Mouse (Mus musculus) urinary bladder, postnatal 14 days (tissue): Measurements from ENCODE around the gene Gucy1b2.

Experiments
- DNase-seq: peaks from one replicate; pipeline ENCODE4 v3.0.0; 2021; ENCODE audit warnings: low spot score

The Gucy1b2 gene

DNA sequence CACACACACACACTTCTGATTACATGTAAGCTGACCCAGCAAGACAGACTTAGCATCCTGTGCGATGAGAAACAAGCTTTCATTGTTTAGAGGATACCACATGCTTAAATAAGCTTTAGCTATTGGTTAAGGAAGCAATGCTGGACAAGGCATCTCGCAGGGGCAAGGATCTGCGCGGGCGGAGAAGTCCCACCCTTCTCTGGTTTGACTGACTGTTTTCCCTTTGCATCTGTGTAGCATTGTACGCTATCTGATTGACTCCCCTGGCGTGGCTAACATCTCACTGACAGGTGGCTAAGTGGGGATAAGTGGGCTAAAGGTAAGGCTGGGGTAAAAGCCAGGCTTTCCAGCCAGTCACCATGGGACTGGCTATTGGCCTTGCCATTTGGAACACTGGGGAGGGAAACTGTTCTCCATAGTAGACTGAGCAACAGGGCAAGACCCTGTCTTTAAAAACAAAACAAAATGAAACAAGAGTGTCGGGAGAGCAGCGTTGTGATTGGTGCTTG lies at the start of gene Gucy1b2:
TSS of gene Gucy1b2 (minus strand) at position 51 of the 509 bp plus-strand sequence.
- DNase-seq, result no peak

DNA sequence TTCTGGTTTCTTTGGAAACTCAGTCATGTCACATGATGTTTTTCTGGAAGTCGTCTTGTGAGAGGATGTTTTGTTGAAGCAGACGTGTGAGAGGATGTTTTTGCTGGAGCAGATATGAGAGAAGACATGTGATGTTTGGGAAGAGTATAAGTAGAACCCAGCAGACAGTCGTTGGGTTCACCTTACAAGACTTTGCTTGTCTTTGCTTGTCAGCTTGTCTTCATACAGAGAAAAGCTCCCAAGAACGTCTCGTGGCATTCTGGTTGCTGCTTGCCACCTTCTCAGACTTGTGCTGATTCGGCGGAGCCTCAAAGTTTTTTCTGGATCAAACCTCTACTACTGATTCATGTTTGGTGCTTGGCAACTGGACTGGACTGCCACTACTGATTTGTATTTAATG lies 41.3 kb upstream of the Gucy1b2 start:
- DNase-seq, result no peak

DNA sequence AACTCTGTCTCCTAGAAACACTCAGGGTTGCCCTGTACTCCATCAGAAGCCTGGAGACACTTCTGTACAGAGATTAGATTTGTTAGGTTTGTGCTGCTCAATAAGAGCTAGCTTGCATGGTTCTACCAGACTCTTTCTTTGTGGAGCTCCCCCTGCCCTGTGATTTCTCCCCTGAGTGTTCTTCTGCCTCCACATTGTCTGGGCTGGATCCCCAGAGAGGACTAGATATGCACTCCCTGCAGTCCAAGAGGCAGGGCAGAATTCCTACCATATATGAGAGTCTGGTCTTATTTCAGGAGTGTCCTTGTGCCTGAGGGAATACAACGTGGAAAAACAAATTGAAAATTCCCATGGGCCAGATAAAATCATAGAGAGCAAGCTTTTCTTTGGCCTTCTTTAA lies 40.4 kb upstream of the Gucy1b2 start:
- no peak for DNase-seq

DNA sequence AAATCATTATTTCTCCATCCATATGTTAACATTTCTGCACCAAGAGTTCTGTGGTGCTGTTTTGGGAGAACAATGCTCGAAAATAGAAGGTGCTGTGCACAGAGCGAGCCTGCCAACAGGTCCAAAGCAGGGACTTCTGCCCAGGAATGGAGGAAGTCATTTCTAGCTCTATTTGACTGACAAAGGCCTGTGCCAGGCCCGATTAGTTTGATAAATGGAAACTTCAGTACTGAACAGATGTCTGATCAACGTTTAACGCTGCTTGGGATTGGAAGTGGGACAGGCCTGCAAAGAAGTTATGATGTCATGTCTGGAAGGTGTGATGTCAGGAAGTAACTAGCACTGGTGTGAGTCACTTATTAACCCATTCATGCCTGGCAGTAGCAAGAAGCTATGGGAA lies 37.4 kb upstream of the Gucy1b2 start:
- DNase-seq, result no peak

DNA sequence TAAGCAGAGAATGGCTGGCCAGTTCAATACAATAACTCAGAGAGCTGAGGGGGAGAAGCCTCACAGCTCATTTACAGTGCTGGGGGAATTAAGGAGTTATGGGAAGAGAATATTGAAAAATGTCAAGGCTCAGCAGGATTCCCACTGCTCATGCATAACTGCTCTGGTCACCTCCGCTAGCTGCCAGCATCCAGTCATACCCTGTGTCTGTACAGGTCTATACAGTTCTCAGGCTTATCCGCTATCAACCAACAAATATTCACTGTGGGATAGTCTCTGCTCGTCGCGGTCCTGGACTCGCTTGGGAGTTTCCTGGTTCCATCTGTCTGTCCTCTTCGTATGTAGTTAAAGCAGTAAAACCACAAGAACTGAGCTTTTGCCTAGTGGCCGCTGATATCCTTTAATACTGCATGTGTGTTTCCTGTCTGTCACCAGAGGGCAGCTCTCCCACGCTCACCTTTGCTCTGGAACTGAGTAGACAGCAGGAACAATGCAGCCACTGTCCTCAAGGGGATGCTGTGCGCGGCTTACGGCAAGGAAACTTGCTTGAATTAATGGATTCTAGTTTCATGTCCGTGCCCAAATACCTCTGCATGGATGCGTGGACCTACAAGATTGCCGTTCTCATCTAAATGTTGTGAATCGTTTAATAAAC lies 36.2 kb upstream of the Gucy1b2 start:
- peak; percentile 77 for DNase-seq

DNA sequence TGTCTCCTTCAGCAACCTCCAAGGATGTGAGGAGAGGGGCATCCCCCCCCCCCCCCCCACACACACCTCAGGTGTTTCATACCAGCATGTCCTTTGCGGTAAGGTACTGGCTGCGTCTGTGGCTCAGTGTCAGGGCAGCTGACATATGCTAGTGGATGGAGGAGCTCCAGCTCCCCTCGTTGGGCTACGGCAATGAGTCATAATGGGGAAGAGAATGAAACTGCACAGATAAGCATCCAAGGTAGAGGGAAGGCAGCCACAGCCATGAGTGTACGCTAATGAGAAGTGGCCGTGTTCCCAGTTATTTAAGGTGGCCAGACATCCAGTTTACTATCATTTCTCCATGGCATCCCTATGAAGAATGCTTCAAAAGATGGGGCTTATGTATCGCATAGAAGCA lies 32.2 kb upstream of the Gucy1b2 start:
- no peak for DNase-seq

DNA sequence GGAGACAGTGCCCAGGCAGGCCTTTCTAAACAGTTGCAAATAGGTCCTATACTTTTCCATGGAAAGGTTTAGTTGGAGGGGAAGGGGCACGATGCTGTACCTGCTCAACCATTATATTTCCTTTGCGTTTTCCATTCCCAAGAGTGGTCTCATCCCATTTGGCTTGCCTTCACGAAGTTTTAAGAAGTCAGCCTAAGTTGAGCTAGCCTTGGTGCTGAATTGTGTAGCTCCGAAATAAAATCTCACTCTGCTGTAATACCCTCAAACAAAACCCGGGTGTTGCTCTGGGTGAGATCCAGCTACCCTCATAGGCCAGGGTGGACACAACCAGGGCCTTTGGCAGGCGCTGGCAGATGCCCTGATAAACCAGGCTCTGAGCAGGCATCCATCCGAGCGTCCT lies 25.3 kb upstream of the Gucy1b2 start:
- no peak for DNase-seq

DNA sequence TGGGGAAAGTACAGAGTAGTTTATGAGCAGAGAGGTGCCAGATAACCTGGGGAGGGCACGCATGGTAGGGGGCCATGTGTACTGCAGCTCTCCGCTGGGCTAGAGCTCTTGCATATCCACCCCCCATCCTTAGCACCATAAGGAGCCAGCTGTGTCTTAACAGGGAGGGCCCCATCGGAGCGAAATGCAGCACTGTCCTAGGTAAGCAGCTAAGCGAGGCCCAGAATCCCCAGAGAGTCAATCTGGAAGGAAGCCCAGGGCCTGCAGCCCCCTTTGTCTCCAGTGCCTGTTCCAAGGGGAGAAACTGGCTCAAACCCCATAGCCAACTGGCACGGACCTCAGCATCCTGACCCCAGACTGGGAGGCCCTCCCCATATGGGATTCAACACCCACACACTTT lies 23.3 kb upstream of the Gucy1b2 start:
- DNase-seq, result no peak

DNA sequence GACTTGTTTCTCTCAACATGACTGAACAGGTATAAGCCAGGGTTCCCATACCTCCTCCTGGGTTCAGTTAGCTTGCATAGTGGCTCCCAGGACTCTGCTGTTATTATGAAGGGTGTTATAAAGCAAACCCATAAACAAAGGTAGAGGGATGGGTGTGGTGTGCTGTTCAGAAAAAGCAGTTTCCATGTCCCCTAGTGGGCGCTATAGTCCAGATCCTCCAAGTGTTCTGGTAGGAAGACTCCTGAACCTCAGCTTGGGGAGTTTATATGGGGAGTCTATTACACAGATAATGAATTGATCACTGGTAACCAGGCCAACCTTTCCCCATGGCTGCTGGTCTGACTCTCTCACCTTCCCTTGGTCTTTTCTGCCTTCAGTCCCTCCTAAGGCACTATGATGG lies 18.4 kb upstream of the Gucy1b2 start:
- no peak for DNase-seq

DNA sequence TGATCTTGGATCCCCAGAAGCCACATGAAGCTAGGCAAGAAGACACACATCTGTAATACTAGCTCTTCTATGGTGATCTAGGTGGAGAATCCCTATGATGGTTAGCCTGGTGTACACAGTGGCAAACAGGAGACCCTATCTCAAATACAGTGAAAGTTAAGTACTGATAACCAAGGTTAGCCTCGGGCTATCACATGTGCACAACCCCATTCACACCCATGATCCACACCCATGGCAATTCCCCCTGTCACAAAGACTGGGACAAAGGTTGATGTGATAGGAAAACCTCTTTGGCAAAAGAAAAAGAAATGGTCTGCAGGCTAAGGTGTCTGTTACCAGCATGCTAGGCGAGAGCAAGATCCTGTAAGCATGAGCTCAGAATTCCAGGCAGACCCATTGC lies 16.0 kb upstream of the Gucy1b2 start:
- DNase-seq, result no peak

DNA sequence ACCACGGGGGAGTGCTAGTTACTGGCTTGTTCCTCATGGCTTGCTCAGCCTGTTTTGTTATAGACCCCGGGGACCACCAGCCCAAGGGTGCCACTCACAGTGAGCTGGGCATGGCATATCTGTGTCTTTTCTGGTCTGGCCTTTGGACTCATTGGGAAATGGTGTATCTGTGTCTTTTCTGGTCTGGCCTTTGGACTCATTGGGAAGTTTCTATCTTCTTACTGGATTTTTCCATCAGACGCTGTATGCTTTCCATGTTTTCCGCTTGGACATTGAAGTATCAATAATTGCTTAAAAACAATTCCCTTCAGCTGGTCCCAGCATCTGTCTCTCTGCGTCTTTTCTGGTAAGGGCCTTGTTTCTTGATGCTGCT lies 12.7 kb upstream of the Gucy1b2 start:
- DNase-seq, result no peak

DNA sequence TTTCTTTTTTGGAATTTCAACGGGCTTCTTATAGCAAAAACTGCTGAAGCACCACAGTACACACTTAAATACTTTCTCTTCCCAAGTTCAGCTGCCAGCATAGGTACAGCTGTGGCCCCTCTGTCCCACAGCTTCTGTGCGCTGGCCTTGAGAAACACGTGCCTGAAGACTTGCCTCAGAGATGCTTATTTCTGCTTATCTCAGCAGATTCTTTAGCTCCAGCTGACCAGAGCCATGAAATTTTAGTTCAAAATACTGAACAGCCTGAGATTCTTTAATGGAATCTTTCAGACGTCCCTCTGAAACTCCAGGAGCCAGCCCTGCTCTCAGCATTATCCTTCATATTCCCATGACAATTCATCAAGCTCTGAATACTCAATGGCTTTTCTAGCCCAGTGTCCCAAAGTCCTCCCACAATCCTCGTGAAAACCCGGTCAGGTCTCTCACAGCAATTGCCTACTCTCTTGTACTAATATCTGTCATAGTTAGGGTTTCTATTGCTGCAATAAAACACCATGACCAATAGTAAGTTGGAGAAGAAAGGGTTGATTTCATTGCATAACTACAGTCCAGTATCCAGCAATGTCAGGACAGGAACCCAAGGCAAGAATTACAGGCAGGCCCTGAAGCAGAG lies 12.1 kb upstream of the Gucy1b2 start:
- no peak for DNase-seq

DNA sequence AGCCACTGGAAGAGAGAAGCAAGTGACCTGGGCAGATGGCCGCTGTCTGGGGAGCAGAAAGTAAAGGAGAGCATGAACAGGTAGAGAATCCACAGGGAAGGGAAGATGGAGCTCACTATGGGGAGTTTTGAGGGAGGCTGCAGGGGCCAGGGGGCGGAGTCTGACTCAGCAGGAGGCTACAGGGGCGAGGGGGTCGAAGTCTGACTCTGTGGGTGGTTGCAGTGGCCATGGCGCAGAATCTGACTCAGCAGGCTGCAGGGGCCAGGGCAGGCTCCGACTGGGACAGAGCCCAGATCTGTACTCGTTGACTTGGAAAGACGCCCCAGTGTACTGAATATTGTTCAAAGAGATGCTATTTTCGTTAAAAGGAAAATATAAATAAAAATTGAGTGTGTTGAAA lies 8.9 kb upstream of the Gucy1b2 start:
- peak; percentile 16 for DNase-seq

DNA sequence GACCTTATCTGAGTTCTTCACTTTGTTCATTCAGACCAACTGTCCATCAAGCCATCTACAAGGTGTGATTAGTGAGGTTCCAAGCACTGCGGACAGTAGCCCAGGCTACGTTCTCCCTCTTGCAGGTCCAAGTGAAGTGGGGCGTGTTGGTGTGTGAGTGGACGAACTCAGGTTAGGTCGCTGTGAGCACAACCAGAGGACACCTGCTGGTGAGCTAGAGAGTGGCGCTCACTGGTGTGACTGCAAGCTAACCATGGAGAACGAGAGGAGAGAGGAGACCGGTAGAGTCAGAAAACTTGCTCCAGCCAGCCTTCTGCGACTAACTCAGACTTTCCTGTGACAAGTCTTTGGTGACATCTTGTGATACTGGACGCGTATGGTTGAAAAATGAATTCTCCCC lies 3.5 kb upstream of the Gucy1b2 start:
- no peak for DNase-seq

DNA sequence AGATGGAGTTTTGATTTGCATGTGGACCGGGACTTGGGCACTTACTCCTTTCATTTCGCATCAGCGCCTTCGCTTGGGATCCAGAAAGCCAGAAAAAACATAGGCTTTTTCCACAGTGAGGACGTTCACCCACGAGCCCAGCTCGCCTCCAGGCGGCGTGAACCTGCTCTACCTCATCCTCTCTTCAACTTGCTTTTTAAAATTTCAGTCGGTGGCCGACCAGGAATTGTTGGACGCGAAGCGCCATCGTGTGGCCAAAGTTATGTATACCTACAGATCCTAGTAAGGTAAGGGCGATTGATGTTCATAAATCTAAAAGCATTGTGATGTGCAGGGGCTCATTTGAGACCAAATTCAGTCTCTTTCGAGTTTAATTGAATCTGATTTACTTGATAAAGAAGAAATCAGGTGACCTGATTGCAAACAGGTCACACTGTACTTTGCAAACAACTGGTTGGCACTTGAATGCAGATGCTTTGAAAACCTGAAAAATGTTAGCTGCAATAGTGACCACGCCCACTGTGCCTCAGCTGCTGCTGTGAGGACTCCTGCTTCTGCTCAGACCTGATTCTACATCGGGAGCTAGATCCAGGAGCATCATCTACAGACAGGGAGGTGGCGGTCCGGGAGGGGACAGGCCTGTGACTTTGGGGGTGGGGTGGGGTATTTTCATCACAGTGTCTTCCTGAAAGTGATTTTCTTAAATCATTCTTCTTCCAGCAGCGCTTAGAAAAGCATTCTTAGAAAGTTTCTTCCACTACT lies 1.5 kb upstream of the Gucy1b2 start:
- DNase-seq, result peak; percentile 85

DNA sequence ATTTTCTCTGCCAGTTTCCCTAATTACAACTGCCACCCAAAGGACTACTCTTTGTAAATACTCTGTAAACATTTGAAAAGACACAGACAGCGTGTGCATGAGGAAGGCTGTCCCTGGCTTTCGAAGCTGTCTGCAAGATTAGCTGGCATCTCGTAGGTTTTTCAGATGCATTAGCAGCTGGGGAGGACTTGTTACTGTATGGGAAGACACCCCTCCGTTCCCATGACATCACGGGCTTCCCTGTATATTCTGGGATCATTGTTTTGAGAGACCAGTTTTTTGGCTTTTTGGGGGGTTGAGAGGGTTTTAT lies 564 bp downstream of the Gucy1b2 start:
- no peak for DNase-seq

DNA sequence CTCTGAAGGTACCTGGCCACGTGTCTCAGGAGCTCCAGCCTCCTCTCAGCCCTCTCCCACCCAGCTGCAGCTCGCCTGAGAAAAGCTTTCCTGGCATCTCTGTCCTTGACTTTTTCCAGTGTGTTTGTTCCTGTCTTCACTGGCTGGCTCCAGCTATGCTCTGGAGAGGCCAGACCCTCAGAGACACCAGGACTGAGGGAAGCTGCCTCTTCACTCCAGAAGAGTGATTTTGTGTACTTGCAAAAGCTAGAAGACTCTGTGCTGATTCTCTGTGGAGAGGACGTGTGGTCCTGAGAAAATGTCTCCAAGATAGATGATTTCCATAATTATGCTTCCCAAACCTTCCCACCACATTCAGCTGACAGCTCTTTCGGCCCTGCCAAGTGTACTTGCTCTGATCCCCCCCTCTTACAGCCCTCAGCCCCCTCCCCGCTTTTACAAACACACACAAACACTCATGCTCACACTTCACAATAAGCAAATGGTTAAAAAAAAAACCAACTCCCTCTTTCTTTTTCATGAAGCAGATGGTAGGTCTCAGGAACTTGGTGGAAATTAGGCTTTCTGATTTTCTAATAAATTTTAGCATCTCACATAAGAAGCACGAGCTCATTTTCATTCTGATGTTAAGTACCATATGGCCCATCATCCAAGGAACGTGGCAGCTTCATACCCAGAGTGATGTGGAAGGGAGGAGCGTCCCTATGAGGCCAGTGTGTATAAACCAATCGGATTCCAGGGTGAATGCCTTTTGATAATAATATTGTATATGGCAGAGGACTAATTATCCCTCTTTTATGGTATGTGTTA lies 1.1 kb downstream of the Gucy1b2 start:
- DNase-seq, result no peak

DNA sequence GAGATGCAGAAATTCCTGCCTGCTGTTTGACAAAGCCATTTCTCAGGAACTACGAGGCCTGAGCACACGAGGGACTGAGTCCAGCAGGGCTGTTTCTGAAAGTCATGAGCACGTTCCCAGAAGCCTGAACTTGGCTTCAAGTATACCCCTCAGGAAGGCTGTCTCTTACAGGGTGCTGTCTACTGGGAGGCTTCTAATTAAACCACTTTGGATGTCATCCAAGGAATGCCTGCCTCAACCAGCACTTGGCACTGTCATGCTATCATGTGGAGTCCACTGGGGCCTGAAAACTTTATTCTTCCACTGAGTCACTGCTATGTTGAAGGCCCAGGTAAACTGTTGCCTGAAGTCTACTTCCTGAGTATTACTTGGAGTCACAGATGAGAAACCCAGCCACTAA lies 2.0 kb downstream of the Gucy1b2 start:
- no peak for DNase-seq

DNA sequence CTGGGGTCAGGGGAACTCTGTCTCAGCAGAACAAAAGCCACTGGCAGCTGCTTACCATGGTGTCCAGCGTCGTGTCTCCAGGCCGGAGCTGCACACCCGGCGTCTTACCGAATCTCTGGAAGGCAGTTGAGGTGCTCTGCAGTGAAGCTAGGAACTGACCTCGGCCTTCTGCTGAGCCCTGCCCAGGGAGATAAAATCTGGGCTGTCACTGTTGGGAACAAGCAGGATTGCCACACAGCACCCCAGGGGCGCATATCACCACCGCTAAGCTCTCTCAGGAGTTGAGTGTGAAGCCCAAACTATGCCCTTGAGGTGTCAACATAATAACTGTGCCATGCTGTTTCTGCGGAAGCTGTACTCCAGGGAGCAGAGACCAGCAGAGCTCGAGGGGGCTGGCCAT lies 2.8 kb downstream of the Gucy1b2 start:
- DNase-seq, result no peak

DNA sequence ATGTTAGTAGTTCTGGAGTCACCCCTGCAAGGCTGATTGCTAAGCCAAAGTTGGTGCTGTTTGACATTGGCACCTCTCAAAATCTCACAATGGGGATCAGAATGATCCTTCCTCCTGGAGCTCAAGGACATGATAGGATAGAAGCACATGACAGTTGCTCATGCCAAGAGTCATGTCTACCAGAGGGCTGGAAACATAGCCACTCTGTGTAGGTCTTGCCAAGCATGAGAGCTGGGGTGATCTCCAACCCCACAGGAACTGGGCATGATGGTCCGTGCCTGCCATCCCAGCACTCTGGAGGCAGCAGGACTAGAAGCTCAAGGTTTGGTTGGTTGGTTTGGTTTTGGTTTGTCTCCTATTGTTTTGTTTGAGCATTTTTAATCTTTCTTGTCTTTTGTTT lies 5.4 kb downstream of the Gucy1b2 start:
- no peak for DNase-seq

DNA sequence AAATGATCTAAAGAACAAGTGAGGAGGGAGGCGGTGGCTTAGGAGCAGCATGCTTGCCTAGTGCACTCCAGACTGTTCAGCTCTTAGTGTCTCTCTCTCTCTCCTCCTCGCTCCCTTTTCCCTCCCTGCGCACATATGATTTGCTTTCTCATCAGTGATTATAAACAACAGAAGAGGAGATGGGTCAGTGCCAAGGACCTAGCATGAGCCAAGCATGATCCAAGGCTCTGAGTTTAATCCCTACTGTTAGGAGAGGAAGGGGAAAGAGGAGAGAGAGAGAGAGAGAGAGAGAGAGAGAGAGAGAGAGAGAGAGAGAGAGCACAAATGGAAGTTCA lies 8.9 kb downstream of the Gucy1b2 start:
- DNase-seq, result no peak

DNA sequence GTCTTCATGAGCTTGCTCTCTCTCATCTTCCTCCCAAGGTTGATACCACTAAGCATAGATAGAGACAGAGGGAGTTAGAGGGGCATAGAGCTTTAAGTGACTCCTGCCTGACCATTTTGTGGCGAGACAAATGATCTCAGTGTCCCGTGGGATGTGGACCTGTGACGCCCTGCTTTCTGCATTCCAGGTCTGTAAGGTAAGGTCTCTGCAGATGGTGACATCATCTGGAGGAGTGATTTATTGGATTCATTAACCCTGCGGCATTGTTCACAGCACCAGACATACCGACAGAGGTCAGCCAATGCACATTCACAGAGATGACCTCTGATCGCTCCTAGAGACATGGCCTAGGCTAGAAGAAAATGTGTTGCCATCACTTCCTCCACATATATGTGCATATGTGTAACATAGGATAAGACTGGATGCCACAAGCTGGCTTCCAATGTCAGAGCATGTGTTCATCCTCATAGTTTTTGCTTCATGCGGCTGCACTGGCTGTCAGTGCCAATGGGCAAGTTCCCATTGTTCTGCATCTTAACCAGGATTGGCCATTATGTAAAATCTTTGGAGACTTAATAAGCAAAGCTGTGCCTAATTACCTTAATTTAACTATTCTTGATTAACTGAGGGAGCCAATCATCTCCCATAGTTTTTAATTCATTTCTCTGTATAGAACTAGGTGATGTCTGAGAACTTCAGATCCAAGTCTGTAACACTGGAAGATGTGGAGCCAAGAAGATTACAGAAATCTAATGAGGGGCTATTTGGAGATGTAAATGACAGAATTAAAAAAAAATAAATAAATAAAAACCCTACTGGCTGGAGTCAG lies 9.5 kb downstream of the Gucy1b2 start:
- DNase-seq, result no peak
